Mouse (Mus musculus): ENCODE measurements at regions not wholly inside any gene's neighbourhood (a gene's known extent, or its start where the extent isn't known, plus 50 kb on each side); places are given as distances from the start of the nearest gene placed in this dataset.

- TF ChIP-seq CTCF (IDR thresholded peaks at IDR 0.05; ENCODE audit: insufficient read depth, low read depth, low read length): no peak
- no peak for TF ChIP-seq POLR2A (IDR thresholded peaks at IDR 0.05; ENCODE audit: insufficient read depth, low read depth, low read length)
These were observed 485.4 kb downstream of the D3Ertd751e start for GRCm38 (mm10) chr3:42227679-42228398.

All from olfactory bulb, adult 2 months (tissue).